Mouse (Mus musculus) induced T-regulatory cell, adult 2 months (primary cell): ENCODE data around the gene Olfr829.
"Not testable (repeated sequence)": the region's sequence is repeated elsewhere in the genome, so short reads cannot be mapped to it uniquely, and the experiment has no call there.

Source experiments
- DNase-seq: peaks from one replicate; pipeline ENCODE4 v3.0.0-alpha.2; 2012; ENCODE audit warnings: low read depth

Gene Olfr829

GRCm38 (mm10) chr9:18854633-18855032, at the start of gene Olfr829:
TSS of gene Olfr829 (plus strand) at chr9:18854933.
- DNase-seq = no peak

DNA sequence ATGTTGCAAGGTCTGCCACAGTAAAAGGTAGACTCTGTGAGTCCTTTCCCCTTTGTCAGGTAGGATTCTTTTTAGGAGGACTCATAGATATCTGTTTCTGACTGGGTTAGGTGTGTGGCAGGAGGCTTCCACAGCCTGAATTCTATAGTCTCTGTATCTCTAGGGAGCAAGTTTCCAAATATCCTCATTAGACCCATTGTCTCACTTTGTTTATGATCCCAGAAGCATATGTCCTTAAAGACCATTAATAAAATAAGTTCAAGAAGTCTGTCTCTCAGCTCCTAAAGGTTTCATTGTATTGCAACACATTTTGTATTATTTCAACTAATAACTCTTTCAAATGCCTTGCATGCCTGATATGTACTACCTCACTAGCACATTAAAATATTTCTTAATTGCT, 35.3 kb upstream of the Olfr829 start, which contains the start of gene Olfr828:
Gene Olfr828 (minus strand): TSS at position 101 of the 400 bp plus-strand sequence.
- no peak for DNase-seq

- no peak for DNase-seq
Observed at GRCm38 (mm10) chr9:18874393-18874792, 19.7 kb downstream of the Olfr829 start, which contains the start of gene Olfr830. TSS of gene Olfr830 (plus strand) at chr9:18874693.

GRCm38 (mm10) chr9:18907699-18908098, 53.0 kb downstream of the Olfr829 start:
- DNase-seq = not testable (repeated sequence)
